8 mouse cellular contexts compared by ENCODE assay signal in the genomic region with DNA sequence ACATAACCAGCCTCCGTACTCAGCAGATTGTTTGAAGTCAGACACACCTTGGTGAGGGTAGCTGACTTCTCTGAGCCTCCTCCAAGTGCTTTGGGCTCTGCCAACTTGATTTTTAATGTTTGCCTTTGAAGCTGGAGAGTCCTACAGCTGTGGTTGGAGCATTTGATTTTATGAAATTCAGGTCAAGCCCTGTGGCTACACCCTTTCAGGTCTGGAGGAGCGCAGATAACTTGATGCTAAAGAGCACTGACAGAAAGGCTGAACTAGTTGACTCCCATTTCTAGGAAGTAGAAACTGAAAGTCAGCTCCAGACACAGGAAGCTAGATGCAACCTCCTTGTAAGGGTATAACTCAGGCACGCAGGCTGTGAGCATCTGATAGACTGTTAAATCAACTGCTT. TPM values are rescaled to one million over a fixed set of nuclear protein-coding genes. Genes with fewer than 3 reads are reported as not detected.
DNase-seq lines count a peak whose midpoint lies in the region; ATAC-seq and TF ChIP-seq lines count a peak whose summit lies in the region.

No protein-coding gene starts in this region.

- peaks cover 27% of the 10 kb centered on the region for H3K4me1 ChIP-seq in heart, postnatal 0 days (ENCODE audit: control insufficient read depth, insufficient read depth)
- H3K4me1 ChIP-seq in intestine, embryonic 15.5 days (replicated peaks) = peaks cover 35% of the 10 kb centered on the region
- H3K4me1 ChIP-seq in megakaryocyte, embryonic 14.5 days = peaks cover 79% of the 10 kb centered on the region

- no peak for TF ChIP-seq CTCF in heart, postnatal 0 days (IDR thresholded peaks at IDR 0.05; ENCODE audit: low read depth)

- no peak for TF ChIP-seq EP300 in heart, postnatal 0 days (IDR thresholded peaks at IDR 0.05; ENCODE audit: low read depth)

- H3K36me3 ChIP-seq in heart, postnatal 0 days (replicated peaks; ENCODE audit: control insufficient read depth, insufficient read depth, low read length) = peaks cover 24% of the 10 kb centered on the region
- H3K36me3 ChIP-seq in intestine, embryonic 15.5 days = peaks cover 17% of the 10 kb centered on the region; the same call in 1 of the 2 replicates
- peaks cover 46% of the 10 kb centered on the region for H3K36me3 ChIP-seq in megakaryocyte, embryonic 14.5 days (replicated peaks; ENCODE audit: low read length)

- peak overlapping the region; percentile 92; the same call in 1 of the 2 replicates for H3K4me2 ChIP-seq in heart, postnatal 0 days (ENCODE audit: low read depth, low read length)
- peak overlapping the region; percentile 90 for H3K4me2 ChIP-seq in intestine, embryonic 15.5 days (replicated peaks)

- 72% methylated on average over 3 of the region's 3 CpGs for WGBS in heart, postnatal 0 days
- 65% methylated on average over 3 of the region's 3 CpGs for WGBS in intestine, embryonic 15.5 days

- no peak overlapping the region for H3K9ac ChIP-seq in heart, postnatal 0 days (replicated peaks; ENCODE audit: low read depth, low read length)
- H3K9ac ChIP-seq in intestine, embryonic 15.5 days = no peak overlapping the region

- H3K27ac ChIP-seq in heart, postnatal 0 days (ENCODE audit: low read depth) = peak overlapping the region; percentile 86
- H3K27ac ChIP-seq in intestine, embryonic 15.5 days = no peak overlapping the region

- no peak for DNase-seq in heart, postnatal 0 days (ENCODE audit: low spot score)
- no peak for DNase-seq in heart, postnatal 10 days
- DNase-seq in c-Kit-positive CD71-positive TER-119-positive erythroid progenitor cells, embryonic 14.5 days (ENCODE audit: low spot score) = peak; percentile 67
- DNase-seq in adrenal gland, adult 8-10 months = no peak
- DNase-seq in gastrocnemius, postnatal 25 days = no peak
- DNase-seq in adrenal gland, postnatal 36 days = no peak

- H3K4me3 ChIP-seq in heart, postnatal 0 days (ENCODE audit: low read depth, low read length) = peak overlapping the region; percentile 93
- H3K4me3 ChIP-seq in intestine, embryonic 15.5 days (replicated peaks) = no peak overlapping the region
- peak overlapping the region; percentile 98 for H3K4me3 ChIP-seq in megakaryocyte, embryonic 14.5 days (replicated peaks)

- intact Hi-C loops in heart, postnatal 10 days (cut with DNase I) = no loop called here

- no peaks in the 10 kb centered on the region for H3K9me3 ChIP-seq in heart, postnatal 0 days (replicated peaks; ENCODE audit: control insufficient read depth, low read length)
- no peaks in the 10 kb centered on the region for H3K9me3 ChIP-seq in intestine, embryonic 15.5 days
- no peaks in the 10 kb centered on the region for H3K9me3 ChIP-seq in megakaryocyte, embryonic 14.5 days

- ATAC-seq in heart, postnatal 0 days (ENCODE audit: insufficient read depth, low read depth) = no peak
- ATAC-seq in intestine, embryonic 15.5 days = no peak

- no peaks in the 10 kb centered on the region for H3K27me3 ChIP-seq in heart, postnatal 0 days (ENCODE audit: control insufficient read depth, insufficient read depth, low read length)
- no peaks in the 10 kb centered on the region for H3K27me3 ChIP-seq in intestine, embryonic 15.5 days (replicated peaks)
- no peaks in the 10 kb centered on the region for H3K27me3 ChIP-seq in megakaryocyte, embryonic 14.5 days (replicated peaks)

RNA-seq across cellular contexts. Expression of a gene that starts 12.4 kb away (rescaled TPM):
- total RNA-seq in heart, postnatal 0 days (2014; rRNA removed; ENCODE audit: low replicate concordance) = 17.2 and 17.6 TPM in 2 replicates
- 9.1 and 12.2 TPM in 2 replicates for polyA plus RNA-seq in heart, postnatal 0 days (2015; fragmentation: Nextera tagmentation; extraction: Ambion mirVana)
- 10 to 100 TPM; 24.0 to 24.9 TPM for total RNA-seq in heart, postnatal 10 days (2021)
- polyA plus RNA-seq in intestine, embryonic 15.5 days (2015; fragmentation: Nextera tagmentation; extraction: Ambion mirVana) = 12.7 and 13.8 TPM in 2 replicates
- 10.0 and 23.7 TPM in 2 replicates for polyA plus RNA-seq in megakaryocyte, embryonic 14.5 days (2012; ENCODE audit: insufficient read depth, low replicate concordance)
- 10 to 100 TPM; 34.8 to 49.8 (median 38.9) TPM for total RNA-seq in adrenal gland, adult 8-10 months (2022)
- total RNA-seq in gastrocnemius, postnatal 25 days (2021) = 10 to 100 TPM; 15.1 to 15.7 TPM
- total RNA-seq in adrenal gland, postnatal 36 days (2021) = 10 to 100 TPM; 39.8 to 43.3 TPM

RNA-seq across cellular contexts. Expression of a gene that starts 12.7 kb away (rescaled TPM):
- total RNA-seq in heart, postnatal 0 days (2014; rRNA removed; ENCODE audit: low replicate concordance) = 90.0 and 102 TPM in 2 replicates
- polyA plus RNA-seq in heart, postnatal 0 days (2015; fragmentation: Nextera tagmentation; extraction: Ambion mirVana) = 63.6 and 73.9 TPM in 2 replicates
- total RNA-seq in heart, postnatal 10 days (2021) = 10 to 100 TPM; 41.9 to 47.1 TPM
- polyA plus RNA-seq in intestine, embryonic 15.5 days (2015; fragmentation: Nextera tagmentation; extraction: Ambion mirVana) = 65.3 and 73.3 TPM in 2 replicates
- polyA plus RNA-seq in megakaryocyte, embryonic 14.5 days (2012; ENCODE audit: insufficient read depth, low replicate concordance) = 4.0 and 26.3 TPM in 2 replicates
- 100 to 1,000 TPM in 2 of 4 experiments, 10 to 100 TPM in 2; 74.5 to 110 (median 100) TPM for total RNA-seq in adrenal gland, adult 8-10 months (2022)
- total RNA-seq in gastrocnemius, postnatal 25 days (2021) = 10 to 100 TPM; 23.0 to 28.4 TPM
- 10 to 100 TPM; 77.1 to 87.6 TPM for total RNA-seq in adrenal gland, postnatal 36 days (2021)

RNA-seq across cellular contexts. Expression of a gene that starts 32.9 kb away (rescaled TPM):
- total RNA-seq in heart, postnatal 0 days (2014; rRNA removed; ENCODE audit: low replicate concordance) = 1.5 TPM in 1 of 2 replicates, not detected in the other
- 6.0 and 7.0 TPM in 2 replicates for polyA plus RNA-seq in heart, postnatal 0 days (2015; fragmentation: Nextera tagmentation; extraction: Ambion mirVana)
- 1 to 10 TPM; 3.6 to 4.1 TPM for total RNA-seq in heart, postnatal 10 days (2021)
- polyA plus RNA-seq in intestine, embryonic 15.5 days (2015; fragmentation: Nextera tagmentation; extraction: Ambion mirVana) = 14.3 and 16.1 TPM in 2 replicates
- 1.4 and 5.0 TPM in 2 replicates for polyA plus RNA-seq in megakaryocyte, embryonic 14.5 days (2012; ENCODE audit: insufficient read depth, low replicate concordance)
- 1 to 10 TPM; 6.5 to 9.1 (median 7.6) TPM for total RNA-seq in adrenal gland, adult 8-10 months (2022)
- total RNA-seq in gastrocnemius, postnatal 25 days (2021) = 1 to 10 TPM; 1.3 TPM
- 10 to 100 TPM in 1 of 2 experiments, 1 to 10 TPM in 1; 5.4 to 11.2 TPM for total RNA-seq in adrenal gland, postnatal 36 days (2021)
